ENCODE assay signal across 1 mouse cellular context in the genomic region with DNA sequence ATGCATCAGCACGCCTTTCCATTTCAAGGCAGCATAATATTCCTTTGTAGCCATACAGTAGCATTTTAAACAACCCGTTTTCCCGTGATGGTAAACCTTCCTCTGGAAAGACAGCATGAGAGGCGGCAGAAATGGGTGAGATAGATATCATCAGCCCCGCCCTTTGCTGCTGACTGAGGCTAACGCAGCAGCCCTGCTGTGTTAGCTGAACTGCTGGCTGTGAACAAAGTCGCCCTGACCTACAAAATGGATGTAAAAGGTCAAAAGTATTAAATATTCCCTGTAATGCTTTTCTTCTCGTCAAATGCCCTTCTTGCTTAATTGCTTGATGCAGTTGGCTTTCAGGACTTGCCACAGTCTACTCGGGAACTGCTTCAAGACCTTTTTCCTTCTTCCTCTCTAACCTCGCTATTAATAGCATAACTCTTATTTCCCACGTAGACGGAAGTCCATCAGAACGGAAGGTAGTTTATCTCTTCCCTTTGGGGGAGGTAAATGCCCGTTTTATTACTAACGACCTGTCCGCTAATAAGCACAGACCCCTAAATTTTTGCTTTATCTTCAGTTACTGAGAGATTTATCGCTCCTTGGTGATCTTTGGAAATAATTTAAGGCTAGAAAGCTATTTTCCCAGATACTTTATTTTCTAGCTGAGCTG.
A peak's percentile ranks its signal among the peaks of the same experiment; 100 is the strongest.
TF ChIP-seq lines count a peak whose summit lies in the region.

No protein-coding gene starts in this region.

TF ChIP-seq in MEL, 35 proteins besides CTCF, POLR2A, EP300 and RAD21 (continued from another document):
- TF ChIP-seq SIN3A (IDR thresholded peaks at IDR 0.05; ENCODE audit: low read length) (peak; percentile 60), BHLHE40 (IDR thresholded peaks at IDR 0.05; ENCODE audit: borderline replicate concordance, low read depth, low read length) (no peak), NRF1 (IDR thresholded peaks at IDR 0.05; ENCODE audit: insufficient read depth, low read depth, low read length, poor library complexity, severe bottlenecking) (no peak), GATA1 (IDR thresholded peaks at IDR 0.05; ENCODE audit: low read depth, low read length) (peak; percentile 53), JUND (IDR thresholded peaks at IDR 0.05; ENCODE audit: low read depth, low read length) (no peak), TBP (IDR thresholded peaks at IDR 0.05; ENCODE audit: low read depth, low read length) (no peak), CHD1 (IDR thresholded peaks at IDR 0.05; ENCODE audit: low read depth, low read length) (no peak), ZC3H11A (IDR thresholded peaks at IDR 0.05; ENCODE audit: low read depth, low read length) (no peak), POLR2AphosphoS2 (IDR thresholded peaks at IDR 0.05; ENCODE audit: low read length) (no peak), KAT2A (conservative IDR thresholded peaks at IDR 0.05; ENCODE audit: low read depth, low read length) (no peak), MEF2A (IDR thresholded peaks at IDR 0.05; ENCODE audit: extremely low read depth, insufficient replicate concordance, low read depth, low read length, poor library complexity, severe bottlenecking) (no peak), NELFE (IDR thresholded peaks at IDR 0.05; ENCODE audit: low read depth, low read length) (peak; percentile 15; the same call in 1 of the 2 replicates), GABPA (IDR thresholded peaks at IDR 0.05; ENCODE audit: low read depth, low read length) (no peak), SMC3 (IDR thresholded peaks at IDR 0.05; ENCODE audit: low read depth, low read length) (peak; percentile 11; the same call in 1 of the 2 replicates), ZKSCAN1 (IDR thresholded peaks at IDR 0.05; ENCODE audit: low read depth, low read length) (no peak), TAL1 (IDR thresholded peaks at IDR 0.05; ENCODE audit: low read length) (no peak), MYC (IDR thresholded peaks at IDR 0.05; ENCODE audit: low read depth, low read length) (peak; percentile 24; the same call in 1 of the 2 replicates), USF2 (IDR thresholded peaks at IDR 0.05; ENCODE audit: borderline replicate concordance in 1 of 2, insufficient read depth in 1 of 2, low read depth in 1 of 2, low read length in 2 of 2) (no peak)
TF ChIP-seq in MEL: peak in this region for 12.
